Mouse (Mus musculus) liver, embryonic 14.5 days (tissue): ENCODE data around the gene Gm11562.

Experiments
- CTCF ChIP-seq: IDR thresholded peaks from 2 replicates; pipeline ENCODE4 v1.5.1; 2016; ENCODE audit warnings: antibody characterized with exemption, low read depth, control low read depth
- EP300 ChIP-seq: IDR thresholded peaks from 2 replicates; pipeline ENCODE4 v1.6.1; 2016; ENCODE audit warnings: antibody characterized with exemption, low read depth

DNA sequence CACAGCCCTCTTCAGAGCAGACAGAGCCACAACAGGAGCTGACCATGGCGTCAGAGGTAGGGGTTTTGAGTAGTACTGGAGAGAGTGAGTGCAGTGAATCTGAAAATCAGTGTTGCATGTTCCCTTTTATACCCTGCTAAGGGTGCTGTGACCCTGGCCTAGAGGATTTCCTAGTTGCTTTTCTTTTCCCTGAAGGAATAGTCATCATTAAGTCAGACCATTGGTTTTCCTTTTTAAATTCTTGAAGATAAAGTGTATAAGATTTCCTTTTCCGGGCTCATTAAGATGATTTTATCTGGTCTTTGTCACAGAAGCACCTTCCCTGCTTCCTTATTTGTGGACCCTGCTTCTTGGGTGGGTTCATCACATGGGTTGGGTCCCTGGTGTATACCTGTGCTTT lies 29.9 kb upstream of the Gm11562 start, which contains the start of gene Gm11555:
- TF ChIP-seq CTCF (no peak), EP300 (no peak)
